10 mouse cellular contexts compared by ENCODE assay signal in genomic region chr11:52395343-52395742, GRCm38 (mm10). TPM values are rescaled to one million over a fixed set of nuclear protein-coding genes. Genes with fewer than 3 reads are reported as not detected.
DNase-seq lines count a peak whose midpoint lies in the region; ATAC-seq and TF ChIP-seq lines count a peak whose summit lies in the region.
"Had no signal": no experiment of that assay in that cellular context is flagged by ENCODE, and none has a peak within 500 bp of the region (broad histone marks: within the 10 kb centered on the region; RNA-seq: fewer than 3 reads in every experiment).

No protein-coding gene starts in this region.

- peak overlapping the region; percentile 97; the same call in 1 of the 2 replicates for H3K4me3 ChIP-seq in kidney, embryonic 15.5 days (replicated peaks)
- H3K4me3 ChIP-seq in ES-Bruce4 (ENCODE audit: low read depth, low read length), result no peak overlapping the region
- H3K4me3 ChIP-seq in liver, postnatal 0 days (ENCODE audit: low read depth, low read length), result no peak overlapping the region; the same call in 1 of the 2 replicates

- TF ChIP-seq CTCF in ES-Bruce4 (IDR thresholded peaks at IDR 0.05; ENCODE audit: low read depth, low read length), result peak; percentile 51
- peak; percentile 39 for TF ChIP-seq CTCF in liver, postnatal 0 days (IDR thresholded peaks at IDR 0.05; ENCODE audit: low read depth)

- no peaks in the 10 kb centered on the region for H3K9me3 ChIP-seq in kidney, embryonic 15.5 days (replicated peaks)
- no peaks in the 10 kb centered on the region for H3K9me3 ChIP-seq in ES-Bruce4 (replicated peaks; ENCODE audit: control insufficient read depth, insufficient read depth, low read length, poor library complexity, severe bottlenecking)
- H3K9me3 ChIP-seq in liver, postnatal 0 days (ENCODE audit: low read length), result no peaks in the 10 kb centered on the region

- ATAC-seq in kidney, embryonic 15.5 days (replicated peaks; ENCODE audit: low FRiP score), result no peak
- no peak for ATAC-seq in liver, postnatal 0 days
- ATAC-seq in granulocyte monocyte progenitor cell, adult 5-6 weeks (replicated peaks; ENCODE audit: poor library complexity, severe bottlenecking), result no peak

- no peaks in the 10 kb centered on the region for H3K27me3 ChIP-seq in kidney, embryonic 15.5 days
- no peaks in the 10 kb centered on the region for H3K27me3 ChIP-seq in ES-Bruce4 (ENCODE audit: control insufficient read depth, insufficient read depth, low read length, poor library complexity, severe bottlenecking)
- H3K27me3 ChIP-seq in liver, postnatal 0 days (ENCODE audit: insufficient read depth, low read length), result no peaks in the 10 kb centered on the region

- 0 out of 2 replicates have a peak overlapping the region, but pooled peaks have one; percentile 98 for H3K27ac ChIP-seq in kidney, embryonic 15.5 days
- H3K27ac ChIP-seq in ES-Bruce4 (ENCODE audit: insufficient read depth, low read length), result no peak overlapping the region
- no peak overlapping the region for H3K27ac ChIP-seq in liver, postnatal 0 days (ENCODE audit: low read depth)

- no peak overlapping the region for H3K9ac ChIP-seq in kidney, embryonic 15.5 days
- peak overlapping the region; percentile 87; the same call in 1 of the 2 replicates for H3K9ac ChIP-seq in ES-Bruce4 (ENCODE audit: low read depth, poor library complexity, severe bottlenecking)
- H3K9ac ChIP-seq in liver, postnatal 0 days (replicated peaks), result no peak overlapping the region

- DNase-seq in kidney, postnatal 36 days, result no peak
- DNase-seq in ZHBTc4 (ENCODE audit: low read depth, low spot score), result peak; percentile 74
- DNase-seq in liver, postnatal 0 days, result no peak
- DNase-seq in left cerebral cortex, adult 9 months (ENCODE audit: low spot score in 2 of 2), result no peak
- DNase-seq: adrenal gland, postnatal 36 days; gastrocnemius, postnatal 25 days; right cerebral cortex, postnatal 4 days had no signal

- no peak for TF ChIP-seq POLR2A in ES-Bruce4 (IDR thresholded peaks at IDR 0.05; ENCODE audit: insufficient read depth, low read length)

- H3K4me1 ChIP-seq in kidney, embryonic 15.5 days, result peaks cover 17% of the 10 kb centered on the region
- no peaks in the 10 kb centered on the region for H3K4me1 ChIP-seq in ES-Bruce4 (ENCODE audit: control insufficient read depth, insufficient read depth, low read length)
- peaks cover 8% of the 10 kb centered on the region for H3K4me1 ChIP-seq in liver, postnatal 0 days (ENCODE audit: insufficient read depth)

- H3K36me3 ChIP-seq in kidney, embryonic 15.5 days, result peaks cover 20% of the 10 kb centered on the region
- 0 out of 2 replicates have a peak, but pooled peaks cover 4% of the 10 kb centered on the region for H3K36me3 ChIP-seq in ES-Bruce4 (ENCODE audit: control insufficient read depth, insufficient read depth, low read length, poor library complexity, severe bottlenecking)
- no peaks in the 10 kb centered on the region for H3K36me3 ChIP-seq in liver, postnatal 0 days (replicated peaks; ENCODE audit: insufficient read depth, low read length)

- no peak overlapping the region; the same call in 1 of the 2 replicates for H3K4me2 ChIP-seq in kidney, embryonic 15.5 days
- H3K4me2 ChIP-seq in liver, postnatal 0 days (ENCODE audit: low read depth, low read length), result peak overlapping the region; percentile 72; the same call in 1 of the 2 replicates

- 36% methylated on average over 4 of the region's 4 CpGs for whole genome bisulfite sequencing in kidney, embryonic 15.5 days
- WGBS in liver, postnatal 0 days (ENCODE audit: insufficient replicate concordance), result 41% methylated on average over 4 of the region's 4 CpGs

- TF ChIP-seq EP300 in ES-Bruce4 (IDR thresholded peaks at IDR 0.05; ENCODE audit: insufficient read depth, low read depth, low read length), result no peak
- no peak for TF ChIP-seq EP300 in liver, postnatal 0 days (IDR thresholded peaks at IDR 0.05; ENCODE audit: low read depth)

RNA-seq across cellular contexts. Expression of gene 9530068E07Rik, which starts 0.9 kb away (rescaled TPM):
- polyA plus RNA-seq in kidney, embryonic 15.5 days (2015; fragmentation: Nextera tagmentation; extraction: Ambion mirVana), result 217 and 219 TPM in 2 replicates
- polyA plus RNA-seq in ES-Bruce4 (2011; ENCODE audit: insufficient read depth, insufficient read length, low read depth, missing spikeins), result 53.7 and 54.9 TPM in 2 replicates
- polyA plus RNA-seq in liver, postnatal 0 days (2015; fragmentation: Nextera tagmentation; extraction: Ambion mirVana), result 82.4 and 88.9 TPM in 2 replicates
- total RNA-seq in granulocyte monocyte progenitor cell, adult 5-6 weeks (2014; fragmentation: Nextera tagmentation), result 90.0 and 106 TPM in 2 replicates
- total RNA-seq in granulocyte monocyte progenitor cell, adult 5-6 weeks (2017), result 82.7 and 86.4 TPM in 2 replicates

RNA-seq across cellular contexts. Expression of gene Vdac1, which starts 34.7 kb away (rescaled TPM):
- 336 and 358 TPM in 2 replicates for polyA plus RNA-seq in kidney, embryonic 15.5 days (2015; fragmentation: Nextera tagmentation; extraction: Ambion mirVana)
- 478 and 491 TPM in 2 replicates for polyA plus RNA-seq in ES-Bruce4 (2011; ENCODE audit: insufficient read depth, insufficient read length, low read depth, missing spikeins)
- polyA plus RNA-seq in liver, postnatal 0 days (2015; fragmentation: Nextera tagmentation; extraction: Ambion mirVana), result 101 and 104 TPM in 2 replicates
- total RNA-seq in granulocyte monocyte progenitor cell, adult 5-6 weeks (2014; fragmentation: Nextera tagmentation), result 126 and 132 TPM in 2 replicates
- 205 and 244 TPM in 2 replicates for total RNA-seq in granulocyte monocyte progenitor cell, adult 5-6 weeks (2017)
